Mouse (Mus musculus) lung, postnatal 0 days (tissue): ENCODE measurements around the gene Gm45233. TPM values are rescaled to one million over a fixed set of nuclear protein-coding genes. Genes with fewer than 3 reads are reported as not detected.
"Not testable (repeated sequence)": the region's sequence is repeated elsewhere in the genome, so short reads cannot be mapped to it uniquely, and the experiment has no call there.

ENCODE experiments used
- ATAC-seq: fragments of 200-750 bp; cut with Nextera tagmentation; 2 replicates; pipeline ENCODE4 v1.8.0; 2017; ENCODE audit warnings: moderate library complexity
- DNase-seq: peaks from one replicate; pipeline ENCODE4 v3.0.0-alpha.2; 2016; ENCODE audit warnings: low spot score
- H3K27ac ChIP-seq: fragments of 300-500 bp; sonication (generic); 2 replicates; pipeline ENCODE4 v1.5.1; 2014; ENCODE audit warnings: antibody characterized with exemption, mild to moderate bottlenecking, low read length, mixed read lengths
- H3K27me3 ChIP-seq: fragments of 300-500 bp; sonication (generic); replicated peaks from 2 replicates; pipeline ENCODE4 v1.6.1; 2014; ENCODE audit warnings: low read length, mixed read lengths; ENCODE audit not compliant: insufficient read depth
- H3K36me3 ChIP-seq: fragments of 300-500 bp; sonication (generic); 2 replicates; pipeline ENCODE4 v1.6.1; 2014; ENCODE audit warnings: low read length, mixed read lengths; ENCODE audit not compliant: insufficient read depth
- H3K4me1 ChIP-seq: fragments of 300-500 bp; sonication (generic); 2 replicates; pipeline ENCODE4 v1.6.1; 2014; ENCODE audit warnings: antibody characterized with exemption, low read depth, low read length, mixed read lengths; ENCODE audit not compliant: insufficient read depth
- H3K4me2 ChIP-seq: fragments of 300-500 bp; sonication (generic); replicated peaks from 2 replicates; pipeline ENCODE4 v1.6.1; 2014; ENCODE audit warnings: low read depth, mild to moderate bottlenecking, low read length, moderate library complexity, mixed read lengths
- H3K4me3 ChIP-seq: fragments of 300-500 bp; sonication (generic); 2 replicates; pipeline ENCODE4 v1.5.1; 2014; ENCODE audit warnings: low read depth, low read length
- H3K9ac ChIP-seq: fragments of 300-500 bp; sonication (generic); replicated peaks from 2 replicates; pipeline ENCODE4 v1.6.1; 2014; ENCODE audit warnings: low read depth, mild to moderate bottlenecking
- H3K9me3 ChIP-seq: fragments of 300-500 bp; sonication (generic); 2 replicates; pipeline ENCODE4 v1.6.1; 2016; ENCODE audit warnings: low read length, mixed read lengths
- CTCF ChIP-seq: IDR thresholded peaks from 2 replicates; pipeline ENCODE4 v1.5.1; 2016; ENCODE audit warnings: antibody characterized with exemption, mild to moderate bottlenecking
- EP300 ChIP-seq: IDR thresholded peaks from 2 replicates; pipeline ENCODE4 v1.6.1; 2016; ENCODE audit warnings: antibody characterized with exemption, mild to moderate bottlenecking, control low read depth
- WGBS: fragments of 180-500 bp; shearing (Covaris S2); extraction: QIAGEN DNeasy Blood & Tissue Kit; methylation state at CpG from one replicate; pipeline ENCODE4 v1.1.7; 2014; 5-methylcytosine and 5-hydroxymethylcytosine counted together
- polyA plus RNA-seq: library from polyadenylated mRNA; unstranded; fragments of >200 nt; fragmentation: Nextera tagmentation; extraction: Ambion mirVana; gene quantifications from 2 replicates; pipeline ENCODE4 v1.2.1, GENCODE M21; 2015

The Gm45233 gene
- 0.35 TPM in 1 of 2 replicates, not detected in the other for polyA plus RNA-seq

DNA sequence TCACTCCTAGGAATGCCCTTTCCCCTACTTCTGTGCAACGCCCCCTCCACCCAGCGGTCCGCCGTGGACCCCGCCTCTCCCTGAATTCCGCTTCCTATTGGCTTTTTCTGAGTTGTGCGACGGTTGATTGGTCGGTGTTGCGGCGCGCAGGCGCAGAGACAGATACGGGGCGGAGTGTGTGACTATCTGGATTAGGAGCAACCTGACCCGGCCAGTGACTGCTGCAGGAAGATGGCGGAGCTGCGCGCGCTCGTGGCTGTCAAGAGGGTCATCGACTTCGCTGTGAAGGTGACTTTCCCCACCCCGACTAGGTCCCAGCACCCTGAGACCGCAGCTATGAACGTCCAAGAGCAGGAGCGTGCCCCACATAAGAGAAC, at the start of gene Gm45233, which contains the start of gene Etfb:
Gm45233 (plus strand) TSS at position 212 of the 377 bp plus-strand sequence.
Etfb (plus strand) TSS at position 167 of the 377 bp plus-strand sequence.
- Histone ChIP-seq H3K4me1 (peaks cover 13% of the 10 kb centered on the region; the same call in 1 of the 2 replicates), H3K9me3 (no peaks in the 10 kb centered on the region), H3K27me3 (no peaks in the 10 kb centered on the region), H3K4me3 (peak within 1 kb of the TSS; percentile 55), H3K9ac (peak within 1 kb of the TSS; percentile 55), H3K27ac (peak within 1 kb of the TSS; percentile 99), H3K4me2 (peak within 1 kb of the TSS; percentile 89), H3K36me3 (no peaks in the 10 kb centered on the region)
- DNase-seq, result peak; percentile 99
- TF ChIP-seq CTCF (peak; percentile 10; the same call in 1 of the 2 replicates), EP300 (no peak; the same call in 1 of the 2 replicates)
- ATAC-seq, result peak; percentile 96
- under 1% methylated on average over 27 of the region's 27 CpGs for WGBS

GRCm38 (mm10) chr7:43399501-43399900, 44.4 kb upstream of the Gm45233 start:
- Histone ChIP-seq H3K27me3 (no peaks in the 10 kb centered on the region), H3K36me3 (no peaks in the 10 kb centered on the region), H3K4me3 (no peak overlapping the region), H3K9ac (no peak overlapping the region), H3K4me1 (no peaks in the 10 kb centered on the region), H3K4me2 (no peak overlapping the region), H3K9me3 (no peaks in the 10 kb centered on the region), H3K27ac (no peak overlapping the region)
- DNase-seq (no peak), ATAC-seq (no peak)
- 80% methylated on average over 2 of the region's 2 CpGs for WGBS
- TF ChIP-seq EP300 (no peak), CTCF (no peak)

DNA sequence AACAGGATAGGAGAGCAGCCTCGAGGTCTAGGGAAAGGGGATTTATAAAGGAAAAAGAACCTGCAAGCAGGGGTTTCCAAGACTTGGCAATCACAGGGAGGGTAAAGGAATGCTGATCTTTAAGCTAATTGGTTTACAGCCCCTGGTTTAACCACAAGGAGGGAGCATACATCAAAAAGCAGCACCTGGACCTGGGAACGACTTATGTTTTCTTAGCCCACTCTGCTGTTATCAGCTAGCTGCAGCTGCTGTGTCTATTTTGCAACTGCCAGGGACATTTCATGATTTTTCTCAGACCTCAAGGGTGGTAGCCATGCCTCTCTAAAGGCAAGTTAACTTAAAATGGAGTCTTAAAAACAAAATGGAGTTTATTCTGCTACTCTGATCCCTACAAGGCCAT, 41.2 kb upstream of the Gm45233 start:
- Histone ChIP-seq H3K4me3 (no peak overlapping the region), H3K4me1 (no peaks in the 10 kb centered on the region), H3K4me2 (no peak overlapping the region), H3K27me3 (no peaks in the 10 kb centered on the region), H3K27ac (no peak overlapping the region), H3K36me3 (no peaks in the 10 kb centered on the region), H3K9me3 (no peaks in the 10 kb centered on the region), H3K9ac (no peak overlapping the region)
- TF ChIP-seq CTCF (no peak), EP300 (no peak)
- ATAC-seq, result no peak
- WGBS, result 23% methylated on average over 2 of the region's 2 CpGs
- no peak for DNase-seq

DNA sequence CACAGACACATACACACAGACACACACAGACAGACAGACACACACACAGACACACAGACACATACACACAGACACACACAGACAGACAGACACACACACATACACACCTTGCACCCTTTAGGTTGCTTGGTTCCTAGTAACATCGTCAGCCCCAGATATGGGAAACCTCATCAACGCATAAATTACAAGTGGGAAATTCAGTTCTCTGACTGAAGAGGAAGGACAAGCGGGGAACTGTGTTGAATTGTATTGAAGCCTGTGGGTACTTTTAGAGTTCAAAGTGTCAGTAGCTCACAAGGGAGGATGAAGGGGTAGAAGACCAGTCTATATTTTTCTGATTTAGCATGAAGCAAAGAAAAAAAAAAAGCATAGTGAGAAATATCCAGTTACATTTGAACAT, 36.4 kb upstream of the Gm45233 start:
- TF ChIP-seq CTCF, result no peak
- no peak for TF ChIP-seq EP300
- no peaks in the 10 kb centered on the region for H3K27me3 ChIP-seq
- H3K9ac ChIP-seq, result no peak overlapping the region
- no peaks in the 10 kb centered on the region for H3K4me1 ChIP-seq
- ATAC-seq (no peak), DNase-seq (no peak)
- H3K36me3 ChIP-seq, result no peaks in the 10 kb centered on the region
- WGBS, result 70% methylated on average over 3 of the region's 3 CpGs
- H3K9me3 ChIP-seq, result no peaks in the 10 kb centered on the region
- no peak overlapping the region for H3K4me3 ChIP-seq
- no peak overlapping the region for H3K4me2 ChIP-seq
- no peak overlapping the region for H3K27ac ChIP-seq

GRCm38 (mm10) chr7:43408131-43408553, 35.8 kb upstream of the Gm45233 start, which contains the start of gene Siglecg:
TSS of gene Siglecg (plus strand) at chr7:43408204.
- Histone ChIP-seq H3K27me3 (no peaks in the 10 kb centered on the region), H3K27ac (no peak within 1 kb of the TSS), H3K4me3 (no peak within 1 kb of the TSS), H3K4me2 (no peak within 1 kb of the TSS), H3K9me3 (no peaks in the 10 kb centered on the region), H3K9ac (no peak within 1 kb of the TSS), H3K36me3 (no peaks in the 10 kb centered on the region), H3K4me1 (no peaks in the 10 kb centered on the region)
- DNase-seq (no peak), ATAC-seq (no peak)
- TF ChIP-seq EP300 (no peak), CTCF (no peak)
- 54% methylated on average over 4 of the region's 4 CpGs for WGBS

- Histone ChIP-seq H3K9ac (no peak overlapping the region), H3K4me1 (no peaks in the 10 kb centered on the region), H3K4me2 (no peak overlapping the region), H3K27me3 (no peaks in the 10 kb centered on the region), H3K27ac (no peak overlapping the region), H3K9me3 (no peaks in the 10 kb centered on the region), H3K4me3 (no peak overlapping the region), H3K36me3 (no peaks in the 10 kb centered on the region)
- WGBS, result 70% methylated on average over 3 of the region's 3 CpGs
- no peak for TF ChIP-seq CTCF
- TF ChIP-seq EP300, result no peak
- ATAC-seq (no peak), DNase-seq (no peak)
These were observed 34.8 kb upstream of the Gm45233 start for GRCm38 (mm10) chr7:43409084-43409483.

DNA sequence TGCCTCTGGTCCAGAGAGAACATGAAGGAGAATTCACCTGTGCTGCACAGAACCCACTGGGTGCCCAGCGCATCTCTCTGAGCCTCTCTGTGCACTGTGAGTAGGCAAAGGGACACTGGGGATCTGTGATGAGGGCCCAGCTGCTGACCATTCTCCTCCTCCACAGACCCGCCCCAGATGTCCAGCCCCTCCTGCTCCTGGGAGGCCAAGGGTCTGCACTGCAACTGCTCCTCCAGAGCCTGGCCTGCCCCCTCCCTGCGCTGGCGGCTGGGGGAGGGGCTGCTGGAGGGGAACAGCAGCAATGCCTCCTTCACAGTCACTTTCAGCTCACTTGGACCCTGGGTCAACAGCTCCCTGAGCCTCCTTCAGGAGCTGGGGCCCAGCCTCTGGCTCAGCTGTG, 32.2 kb upstream of the Gm45233 start:
- H3K27ac ChIP-seq, DNase-seq, H3K27me3 ChIP-seq, H3K36me3 ChIP-seq, H3K9ac ChIP-seq, H3K4me2 ChIP-seq, H3K4me1 ChIP-seq, H3K9me3 ChIP-seq, ATAC-seq, H3K4me3 ChIP-seq: not testable (repeated sequence)
- 42% methylated on average over 2 of the region's 4 CpGs for WGBS
